Mouse (Mus musculus) kidney, adult 11 months (tissue): ENCODE data around the gene Col4a6.

ENCODE experiments used
- DNase-seq: peaks from one replicate; pipeline ENCODE4 v3.0.0; 2022

The Col4a6 gene

DNA sequence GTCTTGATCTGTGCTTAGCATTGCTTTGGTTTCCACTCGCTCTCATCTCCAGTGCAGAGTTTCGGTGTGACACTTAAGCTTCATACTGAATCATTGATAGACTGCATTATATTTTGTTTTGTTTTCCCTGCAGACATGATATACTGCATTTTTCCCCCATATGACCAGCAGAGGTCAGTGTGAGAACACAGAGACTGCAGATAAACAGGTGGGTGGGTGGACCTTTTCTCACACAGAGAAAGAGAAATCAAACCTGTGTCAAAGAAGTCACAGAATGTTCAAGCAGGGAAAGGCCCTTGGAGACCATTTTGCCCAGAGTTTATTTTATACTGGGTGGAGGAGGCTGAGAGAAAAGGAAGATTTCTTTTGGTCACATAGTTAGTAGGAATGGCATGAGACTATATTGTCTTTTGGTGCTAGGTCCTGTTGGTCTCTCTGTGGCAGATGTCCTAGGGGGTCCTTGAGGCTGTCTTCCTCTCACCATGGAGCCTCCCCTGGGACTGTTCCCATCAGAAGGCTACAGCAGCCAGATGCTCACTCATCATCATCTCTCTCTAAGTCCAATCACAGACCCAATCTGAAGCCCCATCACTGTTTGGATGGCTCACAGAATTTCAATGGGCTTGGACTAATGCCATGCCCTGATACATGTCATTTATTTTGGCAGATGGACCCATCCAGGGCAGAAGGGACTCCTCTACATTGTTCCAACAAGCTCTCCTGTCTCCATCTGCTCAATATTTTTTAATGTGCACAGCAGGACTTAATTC is 237.1 kb downstream of the Col4a6 start:
- no peak for DNase-seq

GRCm38 (mm10) chrX:141228169-141228568 is 245.7 kb downstream of the Col4a6 start:
- no peak for DNase-seq

GRCm38 (mm10) chrX:141212802-141213201 is 261.1 kb downstream of the Col4a6 start:
- no peak for DNase-seq

GRCm38 (mm10) chrX:141198993-141199392 is 274.9 kb downstream of the Col4a6 start:
- DNase-seq: no peak

DNA sequence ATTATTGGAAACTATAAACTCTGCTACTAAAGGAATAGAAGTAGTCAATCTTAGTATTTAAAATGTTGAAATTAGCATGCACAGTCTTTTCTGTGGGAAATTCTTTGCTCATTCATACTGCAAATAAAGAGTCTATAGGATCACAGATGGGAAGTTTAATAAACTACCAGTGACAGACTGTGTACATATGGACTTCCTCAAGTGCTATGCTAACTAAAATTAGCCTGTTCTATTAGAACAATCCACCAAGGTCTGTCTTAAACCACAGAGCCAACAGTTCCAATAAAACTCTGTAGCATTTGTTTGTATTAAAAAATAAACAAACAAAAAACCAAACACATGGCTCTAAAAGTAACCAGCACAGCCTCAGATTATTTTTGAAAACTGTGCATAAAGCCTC is 278.8 kb downstream of the Col4a6 start:
- DNase-seq: no peak

DNA sequence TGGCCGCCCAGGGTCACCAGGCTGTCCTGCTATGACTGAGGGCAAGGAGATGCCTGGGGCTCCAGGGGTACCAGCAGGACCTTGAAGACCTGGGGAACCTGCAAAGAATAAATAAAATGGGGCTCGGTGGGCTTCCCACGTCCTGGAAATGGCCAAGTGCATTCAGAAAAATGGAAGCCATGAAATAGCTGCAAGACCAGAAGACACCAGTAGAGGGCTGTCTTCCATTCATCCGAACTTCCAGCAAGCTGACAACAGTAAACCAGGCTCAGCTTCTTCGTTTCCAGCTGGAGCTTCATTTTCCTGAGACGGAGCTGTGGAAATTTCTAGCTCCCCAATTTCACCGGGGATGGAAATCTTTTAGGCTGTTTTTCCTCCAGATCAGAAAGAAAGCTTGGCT is 298.5 kb downstream of the Col4a6 start:
- no peak for DNase-seq

GRCm38 (mm10) chrX:141165067-141165466 is 308.8 kb downstream of the Col4a6 start:
- DNase-seq: no peak

DNA sequence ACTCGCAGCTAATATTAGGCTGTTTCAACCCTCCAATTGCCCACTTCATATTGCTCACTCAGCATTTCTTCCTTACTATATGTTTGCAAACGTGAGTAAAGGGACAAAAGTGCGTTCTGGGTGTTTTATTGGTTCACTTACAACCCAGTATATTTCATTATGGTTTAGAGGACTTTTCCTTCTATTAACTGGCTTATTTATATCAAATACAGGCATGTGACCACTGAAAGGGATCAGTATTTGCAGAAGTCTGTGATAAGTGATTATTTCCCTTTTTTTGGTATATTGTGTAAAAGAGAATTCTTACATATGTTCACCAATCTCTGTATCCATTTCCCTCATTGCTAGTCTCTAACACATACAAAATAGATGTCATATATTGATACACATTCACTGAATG is 313.5 kb downstream of the Col4a6 start:
- DNase-seq: no peak

GRCm38 (mm10) chrX:141158160-141158559 is 315.7 kb downstream of the Col4a6 start:
- no peak for DNase-seq

GRCm38 (mm10) chrX:141157626-141158025 is 316.2 kb downstream of the Col4a6 start:
- DNase-seq: no peak

DNA sequence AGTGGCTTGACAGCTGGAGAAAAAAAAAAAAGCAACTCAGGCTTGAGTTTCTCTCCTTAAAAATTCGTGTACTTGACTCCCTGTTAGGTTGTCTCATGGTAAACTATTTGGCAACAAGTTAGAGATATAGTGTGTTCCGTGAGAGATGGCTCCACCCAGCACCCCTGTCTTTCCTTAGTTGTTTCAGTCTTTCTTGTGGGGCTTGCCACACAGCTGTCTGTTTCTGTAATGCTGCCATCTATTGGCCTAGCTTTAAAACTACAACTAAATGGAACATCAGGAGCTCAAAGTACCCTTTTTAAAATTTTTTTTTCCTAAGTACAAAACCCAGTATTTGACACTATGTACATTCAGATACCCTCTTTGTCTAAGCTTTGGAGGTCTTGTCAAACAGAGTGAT is 317.2 kb downstream of the Col4a6 start:
- no peak for DNase-seq

- no peak for DNase-seq
Observed at GRCm38 (mm10) chrX:141151182-141151581, 322.7 kb downstream of the Col4a6 start.

- no peak for DNase-seq
Observed at GRCm38 (mm10) chrX:141150290-141150689, 323.6 kb downstream of the Col4a6 start.

DNA sequence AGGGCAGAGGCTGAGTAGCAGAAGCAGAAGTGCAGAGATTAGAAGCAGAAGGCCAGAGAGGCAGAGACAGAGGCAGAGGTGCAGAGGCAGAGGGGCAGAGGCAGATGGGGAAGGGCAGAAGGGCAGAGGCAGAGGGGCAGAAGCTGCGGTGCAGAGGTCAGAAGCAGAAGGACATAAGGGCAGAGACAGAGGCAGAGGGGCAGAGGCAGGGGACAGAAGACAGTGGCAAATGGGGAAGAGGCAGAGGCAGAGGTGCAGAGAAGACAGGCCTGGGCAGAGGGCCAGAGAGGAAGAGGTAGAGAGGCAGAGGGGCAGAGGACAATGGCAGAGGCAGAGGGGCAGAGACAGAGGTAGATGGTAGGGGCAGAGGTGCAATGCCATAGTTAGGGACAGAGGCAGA is 324.2 kb downstream of the Col4a6 start:
- DNase-seq: no peak
